Mouse (Mus musculus): ENCODE measurements around the gene Fam217b. TPM values are rescaled to one million over a fixed set of nuclear protein-coding genes. Genes with fewer than 3 reads are reported as not detected.
A peak's percentile ranks its signal among the peaks of the same experiment; 100 is the strongest.

Fam217b gene
- polyA plus RNA-seq, 1 experiment from 2014 or later: 5.5 TPM

GRCm38 (mm10) chr2:178437311-178437710, 23.0 kb downstream of the Fam217b start:
- no peak overlapping the region for H3K27ac ChIP-seq (replicated peaks)
- no peak overlapping the region for H3K9ac ChIP-seq
- H3K4me2 ChIP-seq: no peak overlapping the region
- H3K9me3 ChIP-seq: no peaks in the 10 kb centered on the region
- H3K36me3 ChIP-seq: no peaks in the 10 kb centered on the region
- 53% methylated on average over 9 of the region's 9 CpGs for WGBS
- H3K4me1 ChIP-seq: 0 out of 2 replicates have a peak, but pooled peaks cover 4% of the 10 kb centered on the region
- no peak overlapping the region for H3K4me3 ChIP-seq
- no peaks in the 10 kb centered on the region for H3K27me3 ChIP-seq (replicated peaks)
- ATAC-seq (ENCODE audit: extremely low read depth, insufficient number of reproducible peaks, low FRiP score, low TSS enrichment): no peak

GRCm38 (mm10) chr2:178449386-178449785, 35.1 kb downstream of the Fam217b start:
- H3K36me3 ChIP-seq: no peaks in the 10 kb centered on the region
- no peak overlapping the region for H3K27ac ChIP-seq (replicated peaks)
- no peak overlapping the region for H3K9ac ChIP-seq
- no peak for ATAC-seq (ENCODE audit: extremely low read depth, insufficient number of reproducible peaks, low FRiP score, low TSS enrichment)
- H3K27me3 ChIP-seq (replicated peaks): no peaks in the 10 kb centered on the region
- H3K4me1 ChIP-seq: no peaks in the 10 kb centered on the region
- H3K4me3 ChIP-seq: no peak overlapping the region
- H3K4me2 ChIP-seq: no peak overlapping the region
- H3K9me3 ChIP-seq: no peaks in the 10 kb centered on the region
- WGBS: 77% methylated on average over 4 of the region's 4 CpGs

DNA sequence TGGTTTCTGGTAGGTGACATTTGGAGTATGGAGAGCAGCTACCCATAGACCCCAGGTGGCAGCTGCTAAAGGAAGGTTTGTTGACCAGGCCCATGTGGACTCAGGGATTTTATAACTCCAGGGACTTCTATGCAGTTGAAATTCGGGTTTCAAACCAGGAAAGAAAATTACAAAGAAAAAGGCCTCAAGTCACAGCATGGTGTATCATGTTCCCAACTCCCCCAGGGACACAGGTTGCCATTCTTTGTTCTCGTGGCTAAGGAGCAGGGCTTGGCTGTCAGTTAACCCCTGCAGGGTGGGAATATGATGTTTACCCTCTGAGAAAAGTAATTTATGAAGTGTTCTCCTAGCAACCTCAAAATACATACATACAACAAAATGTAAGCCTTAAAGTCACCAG, 35.9 kb downstream of the Fam217b start:
- Histone ChIP-seq H3K27me3 (replicated peaks) (no peaks in the 10 kb centered on the region), H3K27ac (replicated peaks) (no peak overlapping the region), H3K4me2 (no peak overlapping the region), H3K4me1 (no peaks in the 10 kb centered on the region), H3K9ac (no peak overlapping the region), H3K36me3 (no peaks in the 10 kb centered on the region), H3K4me3 (no peak overlapping the region), H3K9me3 (no peaks in the 10 kb centered on the region)
- no peak for ATAC-seq (ENCODE audit: extremely low read depth, insufficient number of reproducible peaks, low FRiP score, low TSS enrichment)
- WGBS: 30% methylated on average over 2 of the region's 2 CpGs

DNA sequence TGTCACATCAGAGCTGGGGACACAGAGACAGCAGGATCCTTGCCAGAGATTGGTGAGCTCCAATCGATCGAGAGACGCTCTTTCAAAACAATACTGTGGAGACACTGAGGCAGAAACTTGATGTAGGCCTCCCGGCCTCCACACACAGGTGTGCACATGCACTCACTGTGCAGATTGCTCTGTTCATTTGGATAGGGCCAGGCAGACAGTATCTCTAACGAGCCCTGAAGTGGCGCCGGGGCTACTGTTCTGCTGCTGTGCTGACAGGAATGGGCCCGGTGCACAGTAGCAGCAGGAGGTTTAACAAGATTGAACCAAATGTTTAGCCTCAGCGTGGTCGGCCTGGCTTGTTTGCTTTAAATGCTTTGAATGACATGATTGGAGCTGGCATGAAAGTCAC, 36.6 kb downstream of the Fam217b start:
- Histone ChIP-seq H3K9ac (no peak overlapping the region), H3K4me2 (no peak overlapping the region), H3K36me3 (no peaks in the 10 kb centered on the region), H3K4me1 (no peaks in the 10 kb centered on the region), H3K4me3 (no peak overlapping the region), H3K9me3 (no peaks in the 10 kb centered on the region), H3K27me3 (replicated peaks) (no peaks in the 10 kb centered on the region), H3K27ac (replicated peaks) (no peak overlapping the region)
- 56% methylated on average over 10 of the region's 10 CpGs for WGBS
- ATAC-seq (ENCODE audit: extremely low read depth, insufficient number of reproducible peaks, low FRiP score, low TSS enrichment): no peak

DNA sequence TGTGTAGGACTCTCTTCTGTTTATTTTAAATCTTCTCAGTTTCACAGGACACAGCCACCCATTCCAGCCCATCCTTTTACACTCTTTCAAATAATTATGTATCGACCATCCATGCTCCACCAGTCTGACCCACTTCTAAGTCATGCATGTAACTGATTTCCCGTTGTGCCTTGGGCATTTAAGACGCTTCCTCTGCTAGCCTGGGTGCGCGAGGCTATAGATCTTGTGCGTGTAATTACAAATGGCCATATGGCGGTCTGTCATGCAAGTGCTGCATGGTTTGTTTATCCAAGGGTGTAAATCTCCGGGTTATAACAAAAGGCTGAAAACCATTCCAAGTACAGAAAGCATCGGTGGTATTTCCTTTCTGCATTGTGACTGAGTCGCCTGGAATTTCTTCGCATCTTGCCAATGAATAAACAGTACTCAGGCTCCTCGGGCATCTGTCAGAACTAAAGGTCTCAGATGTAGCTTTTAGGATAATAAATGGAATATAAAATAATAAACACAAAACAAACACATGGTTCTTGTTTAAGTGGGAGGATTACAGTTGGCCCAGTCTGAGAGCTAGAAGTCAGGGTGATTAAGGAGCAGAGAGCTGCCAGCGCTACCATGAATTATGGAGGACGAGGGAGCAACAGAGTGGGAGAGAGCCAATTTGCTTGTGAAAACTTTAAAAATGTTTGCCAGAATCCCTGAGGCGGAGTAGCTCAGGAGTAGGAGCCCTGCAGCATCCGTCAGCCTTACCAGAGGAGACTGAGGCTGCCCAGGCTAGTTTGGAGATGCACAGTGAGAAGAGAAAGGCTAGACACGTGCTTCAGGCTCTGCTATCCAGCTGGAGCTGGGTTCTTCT, 40.6 kb downstream of the Fam217b start:
- Histone ChIP-seq H3K9ac (no peak overlapping the region), H3K9me3 (no peaks in the 10 kb centered on the region), H3K4me1 (no peaks in the 10 kb centered on the region), H3K27ac (replicated peaks) (peak overlapping the region; percentile 39; the same call in 1 of the 2 replicates), H3K36me3 (no peaks in the 10 kb centered on the region), H3K27me3 (replicated peaks) (no peaks in the 10 kb centered on the region), H3K4me3 (no peak overlapping the region), H3K4me2 (peak overlapping the region; percentile 25; the same call in 1 of the 2 replicates)
- WGBS: 56% methylated on average over 17 of the region's 17 CpGs
- ATAC-seq (ENCODE audit: extremely low read depth, insufficient number of reproducible peaks, low FRiP score, low TSS enrichment): no peak

DNA sequence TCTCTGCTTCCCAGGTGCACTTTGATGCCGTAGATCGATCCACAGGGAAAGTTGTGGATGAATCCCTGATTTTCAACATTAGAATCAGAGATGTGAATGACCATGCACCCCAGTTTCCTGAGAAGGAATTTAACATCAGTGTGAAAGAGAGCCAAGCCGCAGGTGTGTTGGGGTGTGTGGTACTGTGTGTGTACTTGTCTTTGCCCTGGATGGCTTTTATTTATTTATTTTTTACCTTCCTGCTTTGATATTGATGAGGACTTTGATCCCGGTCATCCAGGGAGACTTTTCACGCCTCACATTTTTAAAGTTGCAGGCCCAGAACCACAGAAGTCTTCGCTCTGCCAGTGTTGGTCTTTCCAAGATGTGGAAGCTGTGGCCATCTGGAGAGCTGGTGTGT, 43.1 kb downstream of the Fam217b start:
- peaks cover 4% of the 10 kb centered on the region; the same call in 1 of the 2 replicates for H3K9me3 ChIP-seq
- no peaks in the 10 kb centered on the region for H3K36me3 ChIP-seq
- 85% methylated on average over 6 of the region's 6 CpGs for WGBS
- no peak overlapping the region for H3K4me2 ChIP-seq
- H3K4me3 ChIP-seq: no peak overlapping the region
- ATAC-seq (ENCODE audit: extremely low read depth, insufficient number of reproducible peaks, low FRiP score, low TSS enrichment): no peak
- no peak overlapping the region for H3K9ac ChIP-seq
- no peaks in the 10 kb centered on the region for H3K27me3 ChIP-seq (replicated peaks)
- no peaks in the 10 kb centered on the region; the same call in 1 of the 2 replicates for H3K4me1 ChIP-seq
- no peak overlapping the region for H3K27ac ChIP-seq (replicated peaks)

DNA sequence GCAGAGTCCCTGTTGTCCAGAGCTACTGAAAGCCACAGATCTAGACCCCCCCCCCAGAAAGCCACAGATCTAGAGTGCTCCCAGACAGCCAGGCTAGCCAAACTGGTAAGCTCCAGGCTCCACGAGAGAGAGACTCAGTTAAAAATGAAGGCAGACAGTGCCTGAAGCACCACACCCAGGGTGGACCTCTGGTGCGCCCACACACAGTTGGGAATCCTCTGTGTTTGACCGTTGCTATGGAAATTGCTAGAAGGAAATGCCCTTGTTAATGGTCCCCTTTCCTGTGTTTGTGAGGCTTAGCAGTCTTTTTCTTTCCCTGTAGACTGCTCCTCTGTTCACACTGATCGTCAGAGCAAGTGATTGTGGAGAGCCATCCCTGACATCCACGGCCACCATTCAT, 46.0 kb downstream of the Fam217b start:
- WGBS: 54% methylated on average over 5 of the region's 5 CpGs
- no peak overlapping the region for H3K4me2 ChIP-seq
- ATAC-seq (ENCODE audit: extremely low read depth, insufficient number of reproducible peaks, low FRiP score, low TSS enrichment): no peak

GRCm38 (mm10) chr2:178471546-178472480, 57.5 kb downstream of the Fam217b start:
- no peaks in the 10 kb centered on the region for H3K4me1 ChIP-seq
- no peak overlapping the region for H3K4me2 ChIP-seq
- no peak overlapping the region for H3K27ac ChIP-seq (replicated peaks)
- H3K4me3 ChIP-seq: no peak overlapping the region
- no peaks in the 10 kb centered on the region for H3K36me3 ChIP-seq
- H3K27me3 ChIP-seq (replicated peaks): 0 out of 2 replicates have a peak, but pooled peaks cover 7% of the 10 kb centered on the region
- H3K9ac ChIP-seq: no peak overlapping the region
- H3K9me3 ChIP-seq: no peaks in the 10 kb centered on the region
- no peak for ATAC-seq (ENCODE audit: extremely low read depth, insufficient number of reproducible peaks, low FRiP score, low TSS enrichment)
- WGBS: 67% methylated on average over 17 of the region's 17 CpGs

More for the DNA sequence above, 46.0 kb downstream of the Fam217b start:
- Histone ChIP-seq H3K27me3 (replicated peaks) (no peaks in the 10 kb centered on the region), H3K9ac (no peak overlapping the region), H3K4me3 (no peak overlapping the region), H3K27ac (replicated peaks) (no peak overlapping the region), H3K4me1 (no peaks in the 10 kb centered on the region; the same call in 1 of the 2 replicates), H3K9me3 (peaks cover 4% of the 10 kb centered on the region; the same call in 1 of the 2 replicates), H3K36me3 (no peaks in the 10 kb centered on the region)

DNA sequence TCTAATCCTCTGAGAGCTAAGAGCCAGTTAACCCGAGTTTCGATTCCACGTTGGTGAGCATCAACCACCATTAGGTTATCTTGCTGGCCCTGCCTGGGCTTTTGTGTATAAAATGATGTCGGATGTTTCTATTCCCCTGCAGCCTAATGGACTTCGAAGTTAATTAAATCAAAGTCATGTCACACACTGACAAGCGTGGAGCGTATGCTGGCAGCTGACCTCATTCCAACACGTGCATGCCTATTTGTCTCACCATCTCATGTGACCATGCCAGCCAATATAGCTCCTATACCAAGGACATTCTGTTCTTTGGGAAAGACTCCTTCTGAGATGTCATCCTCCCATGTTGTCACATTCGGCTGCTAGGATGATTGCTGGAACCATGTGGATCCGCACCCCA, 59.6 kb downstream of the Fam217b start:
- H3K36me3 ChIP-seq: no peaks in the 10 kb centered on the region
- H3K4me2 ChIP-seq: no peak overlapping the region
- H3K9ac ChIP-seq: no peak overlapping the region
- 0 out of 2 replicates have a peak, but pooled peaks cover 7% of the 10 kb centered on the region for H3K27me3 ChIP-seq (replicated peaks)
- no peak overlapping the region for H3K4me3 ChIP-seq
- no peak overlapping the region for H3K27ac ChIP-seq (replicated peaks)
- no peak for ATAC-seq (ENCODE audit: extremely low read depth, insufficient number of reproducible peaks, low FRiP score, low TSS enrichment)
- no peaks in the 10 kb centered on the region for H3K4me1 ChIP-seq
- WGBS: 72% methylated on average over 10 of the region's 10 CpGs
- no peaks in the 10 kb centered on the region for H3K9me3 ChIP-seq
